Mouse (Mus musculus): Measurements from ENCODE around the gene Cd101. TPM values are rescaled to one million over a fixed set of nuclear protein-coding genes. Genes with fewer than 3 reads are reported as not detected.
A peak's percentile ranks its signal among the peaks of the same experiment; 100 is the strongest.

Cd101 gene
- polyA plus RNA-seq, 1 experiment from 2014 or later = 0.08 TPM

DNA sequence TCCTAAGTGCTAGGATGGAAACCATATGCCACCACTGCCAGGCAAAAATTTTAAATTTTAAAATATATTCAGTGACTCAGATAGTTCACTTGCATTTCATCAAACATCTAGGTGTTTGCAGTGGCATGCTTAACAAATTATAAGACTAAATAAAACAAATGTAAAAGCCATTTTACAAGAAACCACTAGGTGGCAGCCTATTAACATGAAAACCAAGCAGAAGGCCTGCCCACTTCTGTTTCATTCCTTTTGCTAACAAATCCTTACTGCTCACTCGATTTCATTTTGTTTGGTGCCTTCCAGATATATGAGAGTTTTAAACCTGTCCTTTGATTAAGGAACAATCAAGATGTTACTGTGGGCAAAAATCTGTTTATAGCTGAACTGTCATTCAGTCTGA lies 55.5 kb downstream of the Cd101 start:
- H3K27ac ChIP-seq (ENCODE audit: low read depth, low read length) = no peak overlapping the region
- H3K9ac ChIP-seq (ENCODE audit: low read depth, low read length) = no peak overlapping the region
- no peaks in the 10 kb centered on the region for H3K9me3 ChIP-seq (ENCODE audit: control insufficient read depth, low read length)
- no peak overlapping the region for H3K4me2 ChIP-seq (ENCODE audit: low read length)
- H3K4me1 ChIP-seq (ENCODE audit: control insufficient read depth, insufficient read depth, low read depth, low read length) = peaks cover 5% of the 10 kb centered on the region
- no peaks in the 10 kb centered on the region for H3K27me3 ChIP-seq (replicated peaks; ENCODE audit: control insufficient read depth, insufficient read depth, low read length)
- ATAC-seq = no peak
- H3K4me3 ChIP-seq (ENCODE audit: low read length) = no peak overlapping the region
- WGBS = 4% methylated on average over 1 of the region's 1 CpGs
- H3K36me3 ChIP-seq (ENCODE audit: control insufficient read depth, insufficient read depth, low read length) = no peaks in the 10 kb centered on the region

DNA sequence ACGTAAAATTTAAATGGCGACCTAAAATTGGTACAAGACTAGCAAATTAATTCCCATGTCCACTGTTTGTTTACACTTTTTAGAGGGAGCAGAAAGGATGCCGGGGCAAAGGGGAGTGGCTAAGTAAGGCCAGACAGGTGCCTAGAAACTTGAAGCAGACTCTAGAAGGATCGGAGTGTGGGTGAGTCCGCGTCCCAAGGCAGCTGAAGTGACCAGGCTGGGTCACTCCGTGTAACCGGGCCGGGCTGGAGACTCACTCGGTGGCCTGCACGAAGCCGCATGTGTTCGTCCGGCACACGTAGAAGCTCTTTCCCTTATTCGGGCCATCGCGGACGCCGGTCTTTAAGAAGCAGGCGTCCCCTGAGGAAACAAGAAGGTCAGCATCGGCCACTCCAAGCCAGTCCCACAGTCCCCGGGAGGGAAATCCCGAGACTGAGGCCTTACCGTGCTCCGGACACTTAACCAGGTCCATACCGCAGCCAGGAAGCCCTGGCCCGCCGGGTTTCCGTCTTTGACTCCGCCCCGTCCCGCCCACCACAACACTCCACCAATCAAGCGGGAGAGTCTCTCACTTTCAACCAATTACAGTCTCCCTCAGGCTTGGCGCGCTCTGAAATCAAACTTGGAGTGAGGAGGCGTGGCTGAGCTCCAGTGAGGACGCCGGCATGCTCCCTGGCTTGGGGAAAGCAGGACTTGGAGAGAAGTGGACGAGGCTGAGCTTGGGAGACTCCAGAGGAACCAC lies 60.0 kb downstream of the Cd101 start, which contains the start of gene Ttf2:
Ttf2 (minus strand) TSS at position 488 of the 742 bp plus-strand sequence.
- H3K4me2 ChIP-seq (ENCODE audit: low read length) = peak within 1 kb of the TSS; percentile 90
- ATAC-seq = peak; percentile 99
- H3K4me3 ChIP-seq (ENCODE audit: low read length) = peak within 1 kb of the TSS; percentile 60
- no peaks in the 10 kb centered on the region for H3K36me3 ChIP-seq (ENCODE audit: control insufficient read depth, insufficient read depth, low read length)
- H3K9me3 ChIP-seq (ENCODE audit: control insufficient read depth, low read length) = no peaks in the 10 kb centered on the region
- no peak within 1 kb of the TSS for H3K27ac ChIP-seq (ENCODE audit: low read depth, low read length)
- no peaks in the 10 kb centered on the region for H3K27me3 ChIP-seq (replicated peaks; ENCODE audit: control insufficient read depth, insufficient read depth, low read length)
- H3K4me1 ChIP-seq (ENCODE audit: control insufficient read depth, insufficient read depth, low read depth, low read length) = peaks cover 7% of the 10 kb centered on the region
- peak within 1 kb of the TSS; percentile 67 for H3K9ac ChIP-seq (ENCODE audit: low read depth, low read length)
- under 1% methylated on average over 40 of the region's 40 CpGs for WGBS

DNA sequence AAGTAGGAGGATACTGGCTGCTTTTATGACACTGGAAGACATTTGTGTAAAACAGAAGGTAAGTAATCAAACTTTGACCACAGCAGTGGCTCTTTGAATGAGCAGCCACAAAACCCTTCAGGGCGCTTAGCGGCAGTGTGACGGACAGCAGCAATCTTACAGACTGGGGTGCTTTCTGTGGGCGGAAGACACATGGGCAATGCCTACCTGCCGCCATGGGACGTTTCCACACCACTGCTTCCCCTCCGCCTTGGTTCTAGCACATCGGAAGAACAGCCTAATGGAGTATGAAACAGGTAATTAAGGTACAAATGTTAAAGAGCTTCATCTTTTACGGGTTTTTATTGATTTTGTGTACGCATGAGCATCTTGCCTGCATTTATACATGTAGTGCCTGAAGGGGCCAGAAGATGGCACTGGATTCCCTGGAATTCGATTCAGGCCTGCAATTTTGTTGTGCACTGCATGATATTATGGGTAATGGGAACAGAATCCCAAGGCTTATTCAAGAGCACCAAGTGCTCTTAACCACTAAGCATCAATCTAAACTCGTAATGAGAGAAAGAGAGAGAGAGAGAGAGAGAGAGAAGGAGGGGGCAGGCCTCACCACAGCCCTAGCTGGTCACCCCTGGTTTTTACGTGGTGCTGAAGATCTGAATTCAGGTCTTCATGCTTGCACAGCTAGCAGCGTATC lies 65.4 kb downstream of the Cd101 start:
- Histone ChIP-seq H3K36me3 (ENCODE audit: control insufficient read depth, insufficient read depth, low read length) (no peaks in the 10 kb centered on the region), H3K4me1 (ENCODE audit: control insufficient read depth, insufficient read depth, low read depth, low read length) (0 out of 2 replicates have a peak, but pooled peaks cover 2% of the 10 kb centered on the region), H3K27ac (ENCODE audit: low read depth, low read length) (no peak overlapping the region), H3K4me3 (ENCODE audit: low read length) (no peak overlapping the region), H3K27me3 (replicated peaks; ENCODE audit: control insufficient read depth, insufficient read depth, low read length) (no peaks in the 10 kb centered on the region), H3K9me3 (ENCODE audit: control insufficient read depth, low read length) (no peaks in the 10 kb centered on the region), H3K4me2 (ENCODE audit: low read length) (no peak overlapping the region), H3K9ac (ENCODE audit: low read depth, low read length) (no peak overlapping the region)
- 76% methylated on average over 14 of the region's 14 CpGs for WGBS
- peak; percentile 67 for ATAC-seq

DNA sequence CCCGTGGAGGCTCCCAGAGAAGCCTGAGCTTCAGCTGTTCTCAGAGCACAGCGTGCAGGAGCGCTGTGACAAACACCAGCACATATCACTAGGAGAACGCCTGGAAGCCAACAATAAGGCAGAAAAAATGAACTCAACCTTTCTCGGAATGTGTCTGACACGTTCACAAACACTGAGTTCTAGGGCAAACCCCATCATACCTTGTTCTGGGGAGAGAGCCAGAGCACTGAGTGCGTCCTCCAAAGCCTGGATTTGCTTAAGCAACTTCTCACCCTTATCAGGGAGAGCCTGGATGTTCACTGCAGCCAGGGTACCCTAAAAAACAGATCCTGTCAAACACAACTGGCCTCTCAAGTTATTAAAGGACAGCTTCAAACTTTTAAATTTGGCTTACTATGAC lies 67.9 kb downstream of the Cd101 start:
- ATAC-seq = no peak
- no peak overlapping the region for H3K4me2 ChIP-seq (ENCODE audit: low read length)
- no peak overlapping the region for H3K4me3 ChIP-seq (ENCODE audit: low read length)
- no peak overlapping the region for H3K9ac ChIP-seq (ENCODE audit: low read depth, low read length)
- H3K27ac ChIP-seq (ENCODE audit: low read depth, low read length) = no peak overlapping the region
- H3K36me3 ChIP-seq (ENCODE audit: control insufficient read depth, insufficient read depth, low read length) = no peaks in the 10 kb centered on the region
- H3K9me3 ChIP-seq (ENCODE audit: control insufficient read depth, low read length) = no peaks in the 10 kb centered on the region
- H3K4me1 ChIP-seq (ENCODE audit: control insufficient read depth, insufficient read depth, low read depth, low read length) = no peaks in the 10 kb centered on the region
- H3K27me3 ChIP-seq (replicated peaks; ENCODE audit: control insufficient read depth, insufficient read depth, low read length) = no peaks in the 10 kb centered on the region
- 91% methylated on average over 7 of the region's 7 CpGs for WGBS

DNA sequence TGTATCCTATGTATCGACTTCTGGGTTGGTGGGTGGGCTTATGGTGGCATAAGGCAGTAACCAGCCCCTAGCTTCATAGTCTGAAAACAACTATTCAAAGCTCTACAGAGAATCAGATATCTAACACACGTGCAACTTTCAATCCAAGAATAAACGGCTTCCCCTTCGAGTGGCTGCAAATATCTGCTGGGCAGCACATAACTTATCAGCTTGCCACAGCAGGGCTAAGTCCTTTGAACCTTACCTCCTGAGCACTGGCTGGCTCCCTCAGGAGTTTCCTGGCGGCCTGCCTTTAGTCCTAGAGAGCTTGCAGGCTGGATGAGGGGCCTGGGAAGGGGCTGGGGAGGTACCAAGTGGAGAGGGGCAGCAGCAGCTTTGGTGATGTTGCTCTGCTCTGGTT lies 68.3 kb downstream of the Cd101 start:
- H3K4me3 ChIP-seq (ENCODE audit: low read length) = no peak overlapping the region
- H3K9me3 ChIP-seq (ENCODE audit: control insufficient read depth, low read length) = no peaks in the 10 kb centered on the region
- WGBS = 84% methylated on average over 5 of the region's 5 CpGs
- no peak overlapping the region for H3K4me2 ChIP-seq (ENCODE audit: low read length)
- H3K9ac ChIP-seq (ENCODE audit: low read depth, low read length) = no peak overlapping the region
- no peaks in the 10 kb centered on the region for H3K27me3 ChIP-seq (replicated peaks; ENCODE audit: control insufficient read depth, insufficient read depth, low read length)
- H3K27ac ChIP-seq (ENCODE audit: low read depth, low read length) = no peak overlapping the region
- H3K4me1 ChIP-seq (ENCODE audit: control insufficient read depth, insufficient read depth, low read depth, low read length) = no peaks in the 10 kb centered on the region
- H3K36me3 ChIP-seq (ENCODE audit: control insufficient read depth, insufficient read depth, low read length) = no peaks in the 10 kb centered on the region
- no peak for ATAC-seq

GRCm38 (mm10) chr3:100954616-100955015 lies 74.7 kb downstream of the Cd101 start:
- Histone ChIP-seq H3K9me3 (ENCODE audit: control insufficient read depth, low read length) (no peaks in the 10 kb centered on the region), H3K27me3 (replicated peaks; ENCODE audit: control insufficient read depth, insufficient read depth, low read length) (no peaks in the 10 kb centered on the region), H3K4me2 (ENCODE audit: low read length) (no peak overlapping the region), H3K4me3 (ENCODE audit: low read length) (no peak overlapping the region), H3K4me1 (ENCODE audit: control insufficient read depth, insufficient read depth, low read depth, low read length) (no peaks in the 10 kb centered on the region), H3K9ac (ENCODE audit: low read depth, low read length) (no peak overlapping the region), H3K27ac (ENCODE audit: low read depth, low read length) (no peak overlapping the region), H3K36me3 (ENCODE audit: control insufficient read depth, insufficient read depth, low read length) (no peaks in the 10 kb centered on the region)
- ATAC-seq = no peak

- no peaks in the 10 kb centered on the region for H3K27me3 ChIP-seq (replicated peaks; ENCODE audit: control insufficient read depth, insufficient read depth, low read length)
- H3K27ac ChIP-seq (ENCODE audit: low read depth, low read length) = no peak overlapping the region
- H3K36me3 ChIP-seq (ENCODE audit: control insufficient read depth, insufficient read depth, low read length) = no peaks in the 10 kb centered on the region
- no peak for ATAC-seq
- no peaks in the 10 kb centered on the region for H3K9me3 ChIP-seq (ENCODE audit: control insufficient read depth, low read length)
- WGBS = 85% methylated on average over 4 of the region's 4 CpGs
- H3K9ac ChIP-seq (ENCODE audit: low read depth, low read length) = no peak overlapping the region
- H3K4me1 ChIP-seq (ENCODE audit: control insufficient read depth, insufficient read depth, low read depth, low read length) = no peaks in the 10 kb centered on the region
- no peak overlapping the region for H3K4me2 ChIP-seq (ENCODE audit: low read length)
- no peak overlapping the region for H3K4me3 ChIP-seq (ENCODE audit: low read length)
Measured at GRCm38 (mm10) chr3:100951531-100951930, 77.8 kb downstream of the Cd101 start.

DNA sequence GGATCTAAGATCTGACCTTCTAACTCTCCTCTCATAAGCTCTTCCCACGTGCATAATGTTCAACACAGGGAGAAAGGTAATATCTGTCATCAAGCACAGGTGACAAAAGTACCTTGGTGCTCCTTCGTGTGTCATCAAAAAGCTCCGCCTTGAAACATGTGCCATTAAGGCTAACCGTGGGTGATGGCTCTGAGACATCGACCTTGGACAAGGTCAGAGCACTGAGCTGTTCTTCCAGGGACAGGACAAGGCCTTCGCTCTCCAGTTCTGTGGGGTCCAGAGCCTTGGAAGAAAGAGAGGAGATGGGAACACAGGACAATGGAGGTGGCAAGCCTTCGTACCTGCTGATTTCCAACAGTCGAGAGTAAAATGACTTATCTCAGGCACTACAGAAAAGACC lies 82.1 kb downstream of the Cd101 start:
- Histone ChIP-seq H3K4me1 (ENCODE audit: control insufficient read depth, insufficient read depth, low read depth, low read length) (no peaks in the 10 kb centered on the region), H3K27me3 (replicated peaks; ENCODE audit: control insufficient read depth, insufficient read depth, low read length) (no peaks in the 10 kb centered on the region), H3K9ac (ENCODE audit: low read depth, low read length) (no peak overlapping the region), H3K4me3 (ENCODE audit: low read length) (no peak overlapping the region), H3K27ac (ENCODE audit: low read depth, low read length) (no peak overlapping the region), H3K36me3 (ENCODE audit: control insufficient read depth, insufficient read depth, low read length) (no peaks in the 10 kb centered on the region), H3K4me2 (ENCODE audit: low read length) (no peak overlapping the region), H3K9me3 (ENCODE audit: control insufficient read depth, low read length) (no peaks in the 10 kb centered on the region)
- WGBS = 95% methylated on average over 8 of the region's 8 CpGs
- ATAC-seq = no peak
